Mouse (Mus musculus) forebrain, embryonic 16.5 days (tissue): ENCODE data around the gene Sirt4. TPM values are rescaled to one million over a fixed set of nuclear protein-coding genes. Genes with fewer than 3 reads are reported as not detected.
A peak's percentile ranks its signal among the peaks of the same experiment; 100 is the strongest.
"Not testable (repeated sequence)": the region's sequence is repeated elsewhere in the genome, so short reads cannot be mapped to it uniquely, and the experiment has no call there.

Experiments
- ATAC-seq: fragments of 200-750 bp; cut with Nextera tagmentation; 2 replicates; pipeline ENCODE4 v1.8.0; 2017; ENCODE audit warnings: mild to moderate bottlenecking, moderate library complexity
- H3K27ac ChIP-seq: fragments of 300-500 bp; sonication (generic); 2 replicates; pipeline ENCODE4 v1.5.1; 2014; ENCODE audit warnings: low read length, control low read depth
- H3K27me3 ChIP-seq: fragments of 300-500 bp; sonication (generic); replicated peaks from 2 replicates; pipeline ENCODE4 v1.6.1; 2014; ENCODE audit warnings: low read length; ENCODE audit not compliant: control insufficient read depth, insufficient read depth
- H3K36me3 ChIP-seq: fragments of 300-500 bp; sonication (generic); 2 replicates; pipeline ENCODE4 v1.6.1; 2014; ENCODE audit not compliant: control insufficient read depth, insufficient read depth
- H3K4me1 ChIP-seq: fragments of 300-500 bp; sonication (generic); replicated peaks from 2 replicates; pipeline ENCODE4 v1.6.1; 2014; ENCODE audit warnings: low read length; ENCODE audit not compliant: control insufficient read depth, insufficient read depth
- H3K4me2 ChIP-seq: fragments of 300-500 bp; sonication (generic); 2 replicates; pipeline ENCODE4 v1.6.1; 2014; ENCODE audit warnings: mild to moderate bottlenecking, low read length, control low read depth
- H3K4me3 ChIP-seq: fragments of 300-500 bp; sonication (generic); replicated peaks from 2 replicates; pipeline ENCODE4 v1.5.1; 2014; ENCODE audit warnings: mild to moderate bottlenecking, low read length, control low read depth
- H3K9ac ChIP-seq: fragments of 300-500 bp; sonication (generic); replicated peaks from 2 replicates; pipeline ENCODE4 v1.6.1; 2014; ENCODE audit warnings: low read depth, low read length, control low read depth
- H3K9me3 ChIP-seq: fragments of 300-500 bp; sonication (generic); 2 replicates; pipeline ENCODE4 v1.6.1; 2016; ENCODE audit warnings: low read length; ENCODE audit not compliant: control insufficient read depth
- WGBS: fragments of 180-500 bp; shearing (Covaris S2); extraction: QIAGEN DNeasy Blood & Tissue Kit; methylation state at CpG from one replicate; pipeline ENCODE4 v1.1.7; 2014; 5-methylcytosine and 5-hydroxymethylcytosine counted together
- polyA plus RNA-seq: library from polyadenylated mRNA; unstranded; fragments of >200 nt; fragmentation: Nextera tagmentation; extraction: Ambion mirVana; gene quantifications from 2 replicates; pipeline ENCODE4 v1.2.1, GENCODE M21; 2015

The Sirt4 gene
- polyA plus RNA-seq, 1 experiment from 2014 or later = 37.6 TPM

DNA sequence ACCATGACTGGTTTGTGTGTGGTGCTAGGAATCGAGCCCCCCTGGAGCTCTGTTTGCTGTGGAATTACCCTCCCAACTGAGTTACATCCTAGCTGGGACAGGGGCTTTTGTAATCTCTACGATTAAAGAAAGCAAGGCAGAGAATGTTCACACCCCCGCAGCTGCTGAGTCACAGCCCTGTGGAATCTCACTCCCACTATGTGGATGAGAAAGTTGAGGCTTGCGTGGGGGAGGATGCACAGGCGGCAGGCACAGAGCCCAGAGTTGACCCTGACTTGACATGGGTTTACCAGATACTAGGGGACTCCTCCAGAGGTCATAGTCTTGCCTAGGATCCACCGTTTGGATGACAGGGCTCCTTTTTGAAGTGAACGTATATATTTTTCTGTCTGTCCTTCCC, 12.5 kb upstream of the Sirt4 start:
- no peak overlapping the region for H3K4me3 ChIP-seq
- no peak for ATAC-seq
- no peaks in the 10 kb centered on the region for H3K9me3 ChIP-seq
- peaks cover 10% of the 10 kb centered on the region for H3K4me1 ChIP-seq
- H3K9ac ChIP-seq = no peak overlapping the region
- no peak overlapping the region for H3K27ac ChIP-seq
- 83% methylated on average over 7 of the region's 7 CpGs for WGBS
- H3K4me2 ChIP-seq = no peak overlapping the region
- H3K27me3 ChIP-seq = no peaks in the 10 kb centered on the region
- H3K36me3 ChIP-seq = no peaks in the 10 kb centered on the region

DNA sequence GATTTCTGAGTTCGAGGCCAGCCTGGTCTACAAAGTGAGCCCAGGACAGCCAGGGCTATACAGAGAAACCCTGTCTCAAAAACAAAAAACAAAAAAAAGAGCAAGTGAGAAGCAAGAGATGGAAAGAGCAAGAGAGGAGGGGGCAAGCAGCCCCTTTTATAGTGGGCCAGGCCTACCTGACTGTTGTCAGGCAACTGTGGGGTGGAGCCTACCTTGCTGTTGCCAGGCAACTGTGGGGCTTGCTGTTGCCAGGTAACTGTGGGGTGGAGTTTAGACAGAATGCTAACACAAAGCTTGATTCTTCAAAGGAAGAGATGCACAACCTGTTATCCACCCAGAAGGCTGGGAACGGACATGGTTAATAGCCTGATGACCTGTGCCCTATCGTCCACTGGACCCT, 11.1 kb upstream of the Sirt4 start:
- ATAC-seq, H3K27me3 ChIP-seq, H3K4me3 ChIP-seq, H3K36me3 ChIP-seq, H3K9ac ChIP-seq, H3K4me2 ChIP-seq, H3K27ac ChIP-seq, H3K9me3 ChIP-seq: not testable (repeated sequence)
- H3K4me1 ChIP-seq = peaks cover 19% of the 10 kb centered on the region
- 69% methylated on average over 3 of the region's 3 CpGs for WGBS

GRCm38 (mm10) chr5:115493441-115493840, 8.9 kb upstream of the Sirt4 start:
- H3K9ac ChIP-seq = no peak overlapping the region
- no peak for ATAC-seq
- no peaks in the 10 kb centered on the region for H3K27me3 ChIP-seq
- peaks cover 25% of the 10 kb centered on the region for H3K4me1 ChIP-seq
- H3K4me3 ChIP-seq = no peak overlapping the region
- no peaks in the 10 kb centered on the region for H3K36me3 ChIP-seq
- no peak overlapping the region for H3K4me2 ChIP-seq
- H3K27ac ChIP-seq = no peak overlapping the region
- 32% methylated on average over 5 of the region's 5 CpGs for WGBS
- H3K9me3 ChIP-seq = no peaks in the 10 kb centered on the region

DNA sequence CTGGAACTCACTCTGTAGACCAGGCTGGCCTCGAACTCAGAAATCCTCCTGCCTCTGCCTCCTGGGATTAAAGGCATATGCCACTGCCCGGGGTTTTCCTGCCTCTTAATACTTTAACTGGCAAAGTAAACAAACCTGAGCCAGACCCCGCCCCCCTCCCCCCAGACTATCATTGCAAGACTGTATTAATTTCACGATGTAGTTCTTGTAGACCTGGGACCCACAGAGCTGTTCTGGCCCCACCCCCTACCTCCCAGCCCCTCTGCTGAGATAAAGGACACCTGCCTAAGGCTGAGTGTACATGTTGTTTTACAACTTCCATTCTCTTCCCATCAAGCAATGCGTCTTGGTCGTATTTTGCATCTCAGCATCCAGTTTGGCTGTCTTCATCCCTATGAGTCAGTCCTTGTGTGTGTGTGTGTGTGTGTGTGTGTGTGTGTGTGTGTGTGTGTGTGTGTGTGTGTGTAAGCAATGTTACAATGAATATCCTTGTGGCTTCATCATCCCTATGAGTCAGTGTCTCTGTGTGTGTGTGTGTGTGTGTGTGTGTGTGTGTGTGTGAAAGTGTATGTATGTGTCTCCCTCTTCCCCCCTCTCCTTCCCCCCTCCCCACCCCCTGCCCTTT, 8.3 kb upstream of the Sirt4 start:
- no peak overlapping the region for H3K4me3 ChIP-seq
- ATAC-seq = no peak
- peaks cover 25% of the 10 kb centered on the region for H3K4me1 ChIP-seq
- no peak overlapping the region for H3K27ac ChIP-seq
- no peaks in the 10 kb centered on the region for H3K27me3 ChIP-seq
- H3K9ac ChIP-seq = no peak overlapping the region
- 77% methylated on average over 6 of the region's 6 CpGs for WGBS
- no peaks in the 10 kb centered on the region for H3K36me3 ChIP-seq
- no peaks in the 10 kb centered on the region for H3K9me3 ChIP-seq
- H3K4me2 ChIP-seq = no peak overlapping the region

GRCm38 (mm10) chr5:115491771-115492322, 7.3 kb upstream of the Sirt4 start:
- 6% methylated on average over 28 of the region's 28 CpGs for WGBS

GRCm38 (mm10) chr5:115491076-115491475, 6.6 kb upstream of the Sirt4 start:
- Histone ChIP-seq H3K27me3 (no peaks in the 10 kb centered on the region), H3K27ac (no peak overlapping the region), H3K9me3 (no peaks in the 10 kb centered on the region), H3K4me2 (no peak overlapping the region), H3K9ac (no peak overlapping the region), H3K4me1 (peaks cover 25% of the 10 kb centered on the region), H3K4me3 (no peak overlapping the region), H3K36me3 (no peaks in the 10 kb centered on the region)
- no peak for ATAC-seq
- WGBS = 37% methylated on average over 5 of the region's 5 CpGs

More at GRCm38 (mm10) chr5:115491771-115492322, 7.3 kb upstream of the Sirt4 start:
- Histone ChIP-seq H3K9ac (0 out of 2 replicates have a peak overlapping the region, but pooled peaks have one; percentile 3), H3K9me3 (no peaks in the 10 kb centered on the region), H3K4me3 (no peak overlapping the region), H3K27ac (no peak overlapping the region), H3K36me3 (no peaks in the 10 kb centered on the region), H3K27me3 (no peaks in the 10 kb centered on the region), H3K4me1 (peaks cover 25% of the 10 kb centered on the region), H3K4me2 (peak overlapping the region; percentile 28)
- ATAC-seq = no peak

DNA sequence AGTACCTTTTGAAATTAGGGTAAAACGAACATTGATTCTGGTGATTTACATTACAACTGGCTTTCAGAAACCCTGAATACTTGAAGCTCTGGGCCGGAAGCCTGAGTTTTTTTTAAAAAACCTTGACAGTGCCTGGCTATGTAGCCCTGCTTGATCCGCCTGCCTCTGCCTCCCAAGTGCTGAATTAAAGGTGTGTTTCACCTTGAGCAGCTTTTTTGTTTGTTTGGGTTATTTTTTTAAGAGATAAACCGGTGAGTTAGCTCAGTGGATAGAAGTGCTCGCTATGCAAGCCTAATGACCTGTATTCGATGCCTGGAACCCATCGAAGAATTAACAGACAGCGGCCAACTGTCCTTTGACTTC, 6.1 kb upstream of the Sirt4 start:
- 8% methylated on average over 8 of the region's 8 CpGs for WGBS
- ATAC-seq = no peak
- peak overlapping the region; percentile 31 for H3K4me2 ChIP-seq
- H3K4me3 ChIP-seq = no peak overlapping the region
- H3K9ac ChIP-seq = no peak overlapping the region
- no peaks in the 10 kb centered on the region for H3K36me3 ChIP-seq
- no peaks in the 10 kb centered on the region for H3K27me3 ChIP-seq
- H3K27ac ChIP-seq = no peak overlapping the region
- peaks cover 25% of the 10 kb centered on the region for H3K4me1 ChIP-seq
- no peaks in the 10 kb centered on the region for H3K9me3 ChIP-seq

DNA sequence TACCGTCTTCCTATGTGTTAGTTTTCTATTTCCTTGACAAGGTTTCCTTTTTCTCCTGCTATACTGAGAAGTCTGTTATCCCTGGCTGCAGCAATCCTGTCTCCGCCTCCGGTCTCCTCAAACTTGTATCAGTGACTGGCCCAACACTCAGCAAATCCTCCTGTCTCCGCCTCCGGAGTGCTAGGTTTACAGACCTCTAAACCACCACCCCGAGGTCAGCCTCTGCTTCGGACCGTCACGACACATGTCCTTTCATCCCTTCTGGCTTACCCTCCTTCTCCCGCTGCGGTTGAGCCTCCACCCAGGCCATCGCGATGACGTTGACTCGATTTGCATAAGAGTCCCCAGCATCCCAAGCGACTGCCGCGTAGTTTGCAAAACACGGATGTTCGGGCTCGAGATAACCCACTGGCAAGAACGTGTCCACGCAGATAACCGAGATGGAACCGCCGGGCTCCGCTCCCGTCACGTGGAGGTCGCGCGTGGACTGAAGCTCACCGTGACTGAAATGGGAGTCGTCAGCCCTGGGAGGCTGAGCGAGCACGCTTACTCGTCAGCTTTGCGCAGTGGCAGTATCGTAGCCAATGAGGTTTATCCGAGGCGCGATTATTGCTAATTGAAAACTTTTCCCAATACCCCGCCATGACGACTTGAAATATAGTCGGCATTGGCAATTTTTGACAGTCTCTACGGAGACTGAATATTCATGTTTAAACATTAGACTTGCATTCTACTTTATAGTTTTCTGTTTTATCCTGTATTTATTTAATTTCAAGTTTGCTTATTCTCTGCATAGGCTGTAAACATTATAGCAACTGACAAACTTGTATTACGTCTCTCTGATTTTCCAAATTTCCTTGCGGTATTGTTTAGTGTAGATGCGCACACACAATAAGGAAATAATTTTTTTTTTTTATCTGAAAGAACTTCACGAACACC, 5.4 kb upstream of the Sirt4 start:
- H3K9ac ChIP-seq = peak overlapping the region; percentile 91
- no peaks in the 10 kb centered on the region for H3K9me3 ChIP-seq
- peak overlapping the region; percentile 100 for H3K27ac ChIP-seq
- H3K4me3 ChIP-seq = peak overlapping the region; percentile 52
- H3K4me1 ChIP-seq = peaks cover 25% of the 10 kb centered on the region
- peak overlapping the region; percentile 94 for H3K4me2 ChIP-seq
- ATAC-seq = peak; percentile 81
- under 1% methylated on average over 50 of the region's 50 CpGs for WGBS
- H3K27me3 ChIP-seq = no peaks in the 10 kb centered on the region
- H3K36me3 ChIP-seq = no peaks in the 10 kb centered on the region
